Mouse (Mus musculus) lung, postnatal 0 days (tissue): ENCODE data around the gene Nppc. TPM values are rescaled to one million over a fixed set of nuclear protein-coding genes. Genes with fewer than 3 reads are reported as not detected.

Source experiments
- ATAC-seq: fragments of 200-750 bp; cut with Nextera tagmentation; 2 replicates; pipeline ENCODE4 v1.8.0; 2017; ENCODE audit warnings: moderate library complexity
- DNase-seq: peaks from one replicate; pipeline ENCODE4 v3.0.0-alpha.2; 2016; ENCODE audit warnings: low spot score
- H3K27ac ChIP-seq: fragments of 300-500 bp; sonication (generic); 2 replicates; pipeline ENCODE4 v1.5.1; 2014; ENCODE audit warnings: antibody characterized with exemption, mild to moderate bottlenecking, low read length, mixed read lengths
- H3K27me3 ChIP-seq: fragments of 300-500 bp; sonication (generic); replicated peaks from 2 replicates; pipeline ENCODE4 v1.6.1; 2014; ENCODE audit warnings: low read length, mixed read lengths; ENCODE audit not compliant: insufficient read depth
- H3K36me3 ChIP-seq: fragments of 300-500 bp; sonication (generic); 2 replicates; pipeline ENCODE4 v1.6.1; 2014; ENCODE audit warnings: low read length, mixed read lengths; ENCODE audit not compliant: insufficient read depth
- H3K4me1 ChIP-seq: fragments of 300-500 bp; sonication (generic); 2 replicates; pipeline ENCODE4 v1.6.1; 2014; ENCODE audit warnings: antibody characterized with exemption, low read depth, low read length, mixed read lengths; ENCODE audit not compliant: insufficient read depth
- H3K4me2 ChIP-seq: fragments of 300-500 bp; sonication (generic); replicated peaks from 2 replicates; pipeline ENCODE4 v1.6.1; 2014; ENCODE audit warnings: low read depth, mild to moderate bottlenecking, low read length, moderate library complexity, mixed read lengths
- H3K4me3 ChIP-seq: fragments of 300-500 bp; sonication (generic); 2 replicates; pipeline ENCODE4 v1.5.1; 2014; ENCODE audit warnings: low read depth, low read length
- H3K9ac ChIP-seq: fragments of 300-500 bp; sonication (generic); replicated peaks from 2 replicates; pipeline ENCODE4 v1.6.1; 2014; ENCODE audit warnings: low read depth, mild to moderate bottlenecking
- H3K9me3 ChIP-seq: fragments of 300-500 bp; sonication (generic); 2 replicates; pipeline ENCODE4 v1.6.1; 2016; ENCODE audit warnings: low read length, mixed read lengths
- CTCF ChIP-seq: IDR thresholded peaks from 2 replicates; pipeline ENCODE4 v1.5.1; 2016; ENCODE audit warnings: antibody characterized with exemption, mild to moderate bottlenecking
- EP300 ChIP-seq: IDR thresholded peaks from 2 replicates; pipeline ENCODE4 v1.6.1; 2016; ENCODE audit warnings: antibody characterized with exemption, mild to moderate bottlenecking, control low read depth
- WGBS: fragments of 180-500 bp; shearing (Covaris S2); extraction: QIAGEN DNeasy Blood & Tissue Kit; methylation state at CpG from one replicate; pipeline ENCODE4 v1.1.7; 2014; 5-methylcytosine and 5-hydroxymethylcytosine counted together
- polyA plus RNA-seq: library from polyadenylated mRNA; unstranded; fragments of >200 nt; fragmentation: Nextera tagmentation; extraction: Ambion mirVana; gene quantifications from 2 replicates; pipeline ENCODE4 v1.2.1, GENCODE M21; 2015

Gene Nppc
- 4.0 and 4.6 TPM in 2 replicates for polyA plus RNA-seq

DNA sequence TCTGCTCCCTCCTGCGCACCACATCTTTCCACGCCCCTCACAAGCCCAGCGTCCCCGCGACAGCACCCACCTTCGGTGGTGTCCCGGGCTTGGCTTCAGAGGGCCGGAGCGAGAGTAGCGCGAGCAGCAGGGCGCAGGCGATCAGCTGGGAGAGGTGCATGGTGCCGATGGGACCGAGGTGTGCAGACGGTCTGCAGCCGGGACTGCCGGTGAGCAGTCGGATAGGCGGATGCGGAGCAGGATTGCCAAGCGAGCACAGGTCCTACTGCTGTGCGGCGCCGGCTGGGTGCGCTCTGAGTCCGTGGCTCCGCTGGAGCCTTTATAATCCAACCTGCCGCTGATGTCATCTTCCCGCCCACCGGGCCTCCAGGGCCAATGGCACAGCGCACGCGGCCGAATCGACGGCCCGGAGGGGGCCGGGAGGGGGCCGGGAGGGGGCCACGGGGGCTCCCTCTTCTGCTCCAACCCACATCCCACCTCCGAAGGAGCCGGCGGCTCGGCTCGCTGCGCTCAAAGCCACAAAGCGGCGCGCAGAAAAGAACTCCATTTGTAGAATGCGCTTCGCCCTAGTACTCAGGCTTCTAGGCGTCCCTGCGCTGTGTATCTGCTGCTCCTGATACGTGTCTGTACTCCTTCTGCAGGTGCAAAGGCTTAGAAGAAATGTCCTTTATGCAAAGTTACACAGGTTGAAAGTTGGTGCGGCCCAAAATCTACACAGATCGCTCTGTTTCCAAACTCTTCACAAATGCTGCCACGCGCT lies at the start of gene Nppc:
TSS of gene Nppc (minus strand) at position 293 of the 760 bp plus-strand sequence.
- ATAC-seq (peak; percentile 80), DNase-seq (peak; percentile 74)
- H3K4me1 ChIP-seq: peaks cover 8% of the 10 kb centered on the region; the same call in 1 of the 2 replicates
- H3K4me2 ChIP-seq: peak within 1 kb of the TSS; percentile 84
- H3K27me3 ChIP-seq: peaks cover 16% of the 10 kb centered on the region; the same call in 1 of the 2 replicates
- no peak within 1 kb of the TSS for H3K9ac ChIP-seq
- H3K9me3 ChIP-seq: no peaks in the 10 kb centered on the region
- WGBS: 4% methylated on average over 59 of the region's 59 CpGs
- TF ChIP-seq EP300 (no peak), CTCF (peak; percentile 62)
- no peak within 1 kb of the TSS for H3K27ac ChIP-seq
- no peaks in the 10 kb centered on the region for H3K36me3 ChIP-seq
- H3K4me3 ChIP-seq: peak within 1 kb of the TSS; percentile 40

DNA sequence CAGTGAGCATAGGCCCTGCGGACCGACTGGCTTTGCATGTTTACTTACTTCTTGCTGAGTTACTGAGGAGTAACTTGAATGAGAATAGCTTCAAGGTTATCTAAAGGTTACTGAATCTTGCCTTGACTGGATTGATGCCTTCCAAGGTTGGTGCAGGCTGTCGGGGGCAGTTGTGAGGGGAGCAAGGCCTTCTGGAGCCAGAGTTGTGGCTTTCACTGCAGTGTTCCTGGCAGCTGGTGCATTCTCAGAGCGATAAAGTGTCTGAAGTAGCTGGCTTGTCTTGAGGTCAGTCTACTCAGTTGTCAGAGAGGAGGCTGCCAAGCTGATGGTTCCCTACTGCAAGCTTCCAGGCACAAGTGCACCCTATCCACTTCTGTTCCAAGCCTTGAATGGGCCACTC lies 49.0 kb upstream of the Nppc start:
- ATAC-seq: no peak
- 59% methylated on average over 4 of the region's 4 CpGs for WGBS
- H3K27me3 ChIP-seq: no peaks in the 10 kb centered on the region

DNA sequence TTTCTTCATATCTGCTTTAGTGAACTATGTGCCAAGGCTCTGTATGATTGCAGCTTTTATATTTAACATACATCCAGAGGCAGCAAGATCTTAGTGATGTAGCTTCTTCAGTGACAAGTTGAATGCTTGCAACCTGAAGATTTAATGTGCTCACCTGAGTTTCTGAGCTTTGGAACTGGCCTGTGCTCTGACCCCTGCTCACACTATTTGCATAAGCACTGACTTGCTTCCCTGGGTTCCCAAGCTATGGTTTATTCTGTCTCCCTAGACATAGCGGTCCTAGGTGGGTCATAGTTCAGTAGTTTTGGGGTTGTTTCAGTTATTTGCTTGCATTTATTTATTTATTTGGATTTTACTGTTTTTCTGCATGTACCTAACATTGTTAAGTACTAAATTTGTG lies 47.8 kb upstream of the Nppc start:
- Histone ChIP-seq H3K4me3 (no peak overlapping the region), H3K4me2 (no peak overlapping the region), H3K36me3 (no peaks in the 10 kb centered on the region), H3K27me3 (no peaks in the 10 kb centered on the region), H3K9me3 (no peaks in the 10 kb centered on the region), H3K27ac (no peak overlapping the region), H3K4me1 (no peaks in the 10 kb centered on the region), H3K9ac (no peak overlapping the region)
- ATAC-seq (no peak), DNase-seq (no peak)
- WGBS: 90% methylated on average over 1 of the region's 1 CpGs
- no peak for TF ChIP-seq CTCF
- no peak for TF ChIP-seq EP300

More for the DNA sequence above, 49.0 kb upstream of the Nppc start:
- Histone ChIP-seq H3K36me3 (no peaks in the 10 kb centered on the region), H3K4me1 (no peaks in the 10 kb centered on the region), H3K27ac (no peak overlapping the region), H3K9ac (no peak overlapping the region), H3K4me3 (no peak overlapping the region), H3K4me2 (no peak overlapping the region), H3K9me3 (no peaks in the 10 kb centered on the region)
- no peak for DNase-seq
- TF ChIP-seq EP300: no peak
- TF ChIP-seq CTCF: no peak

DNA sequence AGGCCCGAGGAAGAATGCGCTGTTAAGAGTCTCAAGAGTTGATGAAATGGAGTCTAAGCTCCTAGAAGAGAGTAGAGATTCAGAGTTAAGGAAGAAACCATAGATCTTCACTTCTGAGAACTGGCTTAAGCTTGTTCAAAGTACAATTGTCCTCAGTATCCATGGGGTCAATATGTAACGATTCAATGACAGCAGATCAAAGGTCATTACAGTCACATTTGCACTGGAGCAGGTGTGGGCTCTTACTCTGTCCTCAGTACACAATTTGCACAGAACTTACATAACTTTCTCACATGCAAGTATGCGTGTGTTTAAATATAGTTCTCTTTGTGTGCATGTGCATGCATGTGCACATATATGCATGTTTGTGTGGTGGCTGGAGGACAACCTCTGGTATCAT lies 42.7 kb upstream of the Nppc start:
- H3K9ac ChIP-seq: no peak overlapping the region
- no peak for ATAC-seq
- H3K27me3 ChIP-seq: no peaks in the 10 kb centered on the region
- H3K27ac ChIP-seq: no peak overlapping the region
- 92% methylated on average over 4 of the region's 4 CpGs for WGBS
- H3K4me3 ChIP-seq: no peak overlapping the region
- no peaks in the 10 kb centered on the region for H3K36me3 ChIP-seq
- no peak for DNase-seq
- H3K4me1 ChIP-seq: no peaks in the 10 kb centered on the region
- no peak for TF ChIP-seq CTCF
- TF ChIP-seq EP300: no peak
- no peak overlapping the region for H3K4me2 ChIP-seq
- H3K9me3 ChIP-seq: no peaks in the 10 kb centered on the region

DNA sequence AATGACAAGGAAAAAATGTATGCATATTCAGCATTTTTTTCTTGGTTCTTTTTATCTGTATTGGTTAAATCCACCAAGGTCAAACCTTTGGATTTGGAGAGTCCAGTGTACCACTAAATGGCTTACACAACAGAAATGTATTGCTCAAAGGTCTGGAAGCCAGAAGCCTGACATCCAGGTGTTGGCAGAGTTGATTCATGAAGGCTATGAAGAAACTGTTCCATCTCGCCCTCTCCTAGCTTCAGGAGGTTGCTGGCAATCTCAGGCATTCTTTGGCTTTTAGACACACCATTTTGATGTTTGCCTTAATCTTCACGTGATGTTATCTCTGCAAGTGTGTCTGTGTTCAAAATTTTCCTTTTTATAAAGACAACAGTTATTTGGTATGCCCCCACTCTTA lies 41.7 kb upstream of the Nppc start:
- H3K4me1 ChIP-seq: no peaks in the 10 kb centered on the region
- DNase-seq (no peak), ATAC-seq (no peak)
- H3K9me3 ChIP-seq: no peaks in the 10 kb centered on the region
- H3K27me3 ChIP-seq: no peaks in the 10 kb centered on the region
- no peaks in the 10 kb centered on the region for H3K36me3 ChIP-seq
- no peak overlapping the region for H3K9ac ChIP-seq
- 84% methylated on average over 2 of the region's 2 CpGs for WGBS
- no peak overlapping the region for H3K27ac ChIP-seq
- TF ChIP-seq EP300 (no peak), CTCF (no peak)
- no peak overlapping the region for H3K4me3 ChIP-seq
- no peak overlapping the region for H3K4me2 ChIP-seq

DNA sequence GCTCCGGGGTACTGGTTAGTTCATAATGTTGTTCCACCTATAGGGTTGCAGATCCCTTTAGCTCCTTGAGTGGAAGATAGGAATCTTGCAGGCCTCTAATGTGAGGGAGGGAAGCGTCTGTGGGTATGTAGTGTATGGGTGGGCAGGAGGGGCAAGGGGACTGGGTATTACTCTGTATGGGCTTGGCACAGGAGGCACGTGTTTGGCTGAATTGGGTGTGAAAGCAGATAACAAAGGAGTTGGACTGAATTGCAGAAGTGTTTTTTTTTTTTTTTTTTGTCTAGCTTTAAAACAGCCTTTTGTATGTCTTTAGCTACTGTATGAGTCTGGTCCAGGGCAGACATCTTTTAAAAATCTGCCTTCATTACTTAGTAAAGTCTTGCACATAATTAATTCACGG lies 39.2 kb upstream of the Nppc start:
- Histone ChIP-seq H3K27ac (no peak overlapping the region), H3K4me1 (no peaks in the 10 kb centered on the region), H3K4me2 (no peak overlapping the region), H3K4me3 (no peak overlapping the region), H3K36me3 (no peaks in the 10 kb centered on the region), H3K9me3 (no peaks in the 10 kb centered on the region), H3K27me3 (no peaks in the 10 kb centered on the region), H3K9ac (no peak overlapping the region)
- DNase-seq (no peak), ATAC-seq (no peak)
- WGBS: 76% methylated on average over 4 of the region's 4 CpGs
- TF ChIP-seq EP300 (no peak), CTCF (no peak)
